Mouse (Mus musculus): ENCODE results near the gene Vars. TPM values are rescaled to one million over a fixed set of nuclear protein-coding genes. Genes with fewer than 3 reads are reported as not detected.

The Vars gene
- polyA plus RNA-seq (2012; rRNA removed): 163 and 216 TPM in 2 replicates
- polyA plus RNA-seq (2014; fragmentation: Nextera tagmentation; extraction: Ambion mirVana): 88.3 and 100 TPM in 2 replicates

- Histone ChIP-seq H3K27me3 (ENCODE audit: control insufficient read depth, insufficient read depth, low read length) (no peaks in the 10 kb centered on the region), H3K9ac (ENCODE audit: low read depth, low read length, severe bottlenecking) (peak within 1 kb of the TSS; percentile 78), H3K36me3 (ENCODE audit: control insufficient read depth, insufficient read depth, low read length) (peaks cover 29% of the 10 kb centered on the region), H3K9me3 (ENCODE audit: control insufficient read depth, low read length) (no peaks in the 10 kb centered on the region), H3K4me1 (ENCODE audit: control insufficient read depth, insufficient read depth, low read length) (peaks cover 18% of the 10 kb centered on the region), H3K4me2 (replicated peaks; ENCODE audit: low read depth, low read length, severe bottlenecking) (peak within 1 kb of the TSS; percentile 88), H3K4me3 (replicated peaks; ENCODE audit: low read length) (peak within 1 kb of the TSS; percentile 91), H3K27ac (replicated peaks; ENCODE audit: low read depth, low read length) (peak within 1 kb of the TSS; percentile 99)
- DNase-seq (ENCODE audit: low spot score): peak; percentile 86
- no peak for TF ChIP-seq POLR2A (IDR thresholded peaks at IDR 0.05; ENCODE audit: borderline replicate concordance, extremely low read depth, insufficient read depth, insufficient read length)
- under 1% methylated on average over 52 of the region's 83 CpGs for WGBS
- ATAC-seq (ENCODE audit: low FRiP score, low read depth): peak; percentile 89
Observed at GRCm38 (mm10) chr17:35000717-35001451, at the start of gene Vars. Vars (plus strand) TSS chr17:35000987.

DNA sequence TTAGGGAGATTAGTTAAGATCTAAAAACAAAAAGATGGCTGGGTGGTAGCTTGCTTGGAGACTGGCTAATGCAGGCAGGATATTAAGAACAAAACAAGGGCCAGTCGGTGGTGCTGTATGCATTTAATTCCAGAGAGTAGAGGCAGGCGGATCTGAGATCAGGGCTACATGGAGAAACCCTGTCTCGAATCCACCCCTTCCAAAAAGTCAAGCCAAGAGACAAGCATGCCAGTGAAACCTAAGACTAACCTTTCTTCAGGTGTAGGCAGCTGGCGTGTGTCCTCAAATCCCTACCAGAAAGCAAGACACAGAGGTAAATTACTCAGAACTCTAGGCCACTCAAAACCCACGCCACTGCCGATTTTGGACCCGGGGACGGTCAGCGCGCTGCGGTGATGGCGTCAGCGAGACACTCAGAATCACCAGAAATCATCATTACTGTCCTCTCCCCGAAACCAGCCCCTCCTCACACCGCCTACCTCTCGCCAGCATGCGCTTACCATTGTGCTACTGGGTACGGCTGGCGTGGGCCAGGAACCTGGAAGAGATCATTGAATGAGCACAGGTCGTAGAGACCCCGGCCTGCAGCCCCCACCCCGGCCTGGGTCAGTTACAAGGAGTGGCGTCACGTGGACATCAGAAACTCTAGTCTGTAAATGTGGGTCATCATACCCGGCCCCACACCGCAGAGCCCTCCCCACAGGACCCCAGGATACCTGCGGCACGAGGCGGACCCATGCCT lies 49.0 kb upstream of the Vars start:
- DNase-seq (ENCODE audit: low spot score): no peak
- peak overlapping the region; percentile 95 for H3K27ac ChIP-seq (replicated peaks; ENCODE audit: low read depth, low read length)
- no peak for TF ChIP-seq POLR2A (IDR thresholded peaks at IDR 0.05; ENCODE audit: borderline replicate concordance, extremely low read depth, insufficient read depth, insufficient read length)
- H3K9me3 ChIP-seq (ENCODE audit: control insufficient read depth, low read length): no peaks in the 10 kb centered on the region
- peak overlapping the region; percentile 99 for H3K9ac ChIP-seq (ENCODE audit: low read depth, low read length, severe bottlenecking)
- peaks cover 9% of the 10 kb centered on the region for H3K4me1 ChIP-seq (ENCODE audit: control insufficient read depth, insufficient read depth, low read length)
- no peak; the same call in 1 of the 2 replicates for ATAC-seq (ENCODE audit: low FRiP score, low read depth)
- under 1% methylated on average over 29 of the region's 29 CpGs for WGBS
- peaks cover 23% of the 10 kb centered on the region for H3K36me3 ChIP-seq (ENCODE audit: control insufficient read depth, insufficient read depth, low read length)
- peaks cover 7% of the 10 kb centered on the region; the same call in 1 of the 2 replicates for H3K27me3 ChIP-seq (ENCODE audit: control insufficient read depth, insufficient read depth, low read length)
- peak overlapping the region; percentile 98 for H3K4me3 ChIP-seq (replicated peaks; ENCODE audit: low read length)
- peak overlapping the region; percentile 89 for H3K4me2 ChIP-seq (replicated peaks; ENCODE audit: low read depth, low read length, severe bottlenecking)

DNA sequence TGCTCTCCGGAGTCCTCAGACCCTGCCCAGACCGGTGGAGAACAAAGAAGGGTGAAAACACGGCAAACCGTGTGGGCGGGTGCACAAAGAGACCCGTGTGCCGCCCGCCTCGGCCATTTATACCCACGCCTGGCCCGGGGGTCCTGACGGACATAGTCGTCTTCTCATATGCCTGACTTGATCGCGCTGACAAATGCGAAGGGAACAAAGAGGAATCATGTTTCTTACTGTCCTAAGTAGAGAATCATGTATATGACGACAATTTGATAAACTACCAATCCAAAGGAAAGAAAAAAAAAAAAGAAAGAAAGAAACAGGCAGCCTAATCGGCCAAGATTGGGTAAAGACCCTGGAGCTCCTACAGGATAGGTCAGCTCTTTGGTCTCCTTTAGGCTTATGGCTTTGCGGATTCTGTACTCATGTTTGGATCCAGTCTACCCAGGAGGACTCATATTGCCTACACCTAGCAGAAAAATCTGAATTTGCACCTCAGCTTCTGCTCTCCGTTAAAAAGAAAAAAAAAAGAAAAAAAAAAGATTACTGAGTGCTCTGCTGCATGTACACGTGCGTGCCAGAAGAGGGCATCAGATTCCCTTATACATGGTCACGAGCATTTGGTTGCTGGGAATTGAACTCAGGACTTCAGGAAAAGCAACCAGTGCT lies 48.3 kb upstream of the Vars start:
- peak; percentile 78 for DNase-seq (ENCODE audit: low spot score)
- no peaks in the 10 kb centered on the region for H3K9me3 ChIP-seq (ENCODE audit: control insufficient read depth, low read length)
- WGBS: 1% methylated on average over 23 of the region's 23 CpGs
- H3K9ac ChIP-seq (ENCODE audit: low read depth, low read length, severe bottlenecking): peak overlapping the region; percentile 99
- ATAC-seq (ENCODE audit: low FRiP score, low read depth): peak; percentile 87
- peaks cover 7% of the 10 kb centered on the region; the same call in 1 of the 2 replicates for H3K27me3 ChIP-seq (ENCODE audit: control insufficient read depth, insufficient read depth, low read length)
- peak overlapping the region; percentile 98 for H3K4me3 ChIP-seq (replicated peaks; ENCODE audit: low read length)
- H3K4me2 ChIP-seq (replicated peaks; ENCODE audit: low read depth, low read length, severe bottlenecking): peak overlapping the region; percentile 89
- H3K36me3 ChIP-seq (ENCODE audit: control insufficient read depth, insufficient read depth, low read length): peaks cover 23% of the 10 kb centered on the region
- peaks cover 9% of the 10 kb centered on the region for H3K4me1 ChIP-seq (ENCODE audit: control insufficient read depth, insufficient read depth, low read length)
- peak; percentile 99 for TF ChIP-seq POLR2A (IDR thresholded peaks at IDR 0.05; ENCODE audit: borderline replicate concordance, extremely low read depth, insufficient read depth, insufficient read length)
- H3K27ac ChIP-seq (replicated peaks; ENCODE audit: low read depth, low read length): peak overlapping the region; percentile 95

DNA sequence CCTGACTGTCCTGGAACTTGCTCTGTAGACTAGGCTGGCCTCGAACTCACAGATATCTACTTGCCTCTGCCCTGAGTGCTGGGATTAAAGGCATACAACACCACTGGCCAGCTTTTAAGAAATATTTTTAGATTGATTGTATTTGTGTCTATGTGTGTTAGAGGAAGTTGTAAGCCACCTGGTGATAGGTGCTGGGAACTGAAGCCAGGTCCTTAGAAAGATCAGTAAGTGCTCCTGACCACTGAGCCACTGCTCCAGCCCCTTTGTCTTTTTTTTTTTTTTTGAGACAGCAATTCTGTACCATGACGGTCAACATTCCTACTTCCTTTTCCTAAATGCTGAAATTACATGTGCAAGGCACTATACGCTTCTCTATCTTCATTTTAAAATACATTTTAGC lies 47.5 kb upstream of the Vars start:
- no peak overlapping the region for H3K27ac ChIP-seq (replicated peaks; ENCODE audit: low read depth, low read length)
- H3K36me3 ChIP-seq (ENCODE audit: control insufficient read depth, insufficient read depth, low read length): peaks cover 23% of the 10 kb centered on the region
- no peak overlapping the region; the same call in 1 of the 2 replicates for H3K9ac ChIP-seq (ENCODE audit: low read depth, low read length, severe bottlenecking)
- DNase-seq (ENCODE audit: low spot score) (no peak), ATAC-seq (ENCODE audit: low FRiP score, low read depth) (no peak)
- TF ChIP-seq POLR2A (IDR thresholded peaks at IDR 0.05; ENCODE audit: borderline replicate concordance, extremely low read depth, insufficient read depth, insufficient read length): no peak
- H3K4me2 ChIP-seq (replicated peaks; ENCODE audit: low read depth, low read length, severe bottlenecking): no peak overlapping the region
- no peaks in the 10 kb centered on the region for H3K9me3 ChIP-seq (ENCODE audit: control insufficient read depth, low read length)
- WGBS: 91% methylated on average over 3 of the region's 3 CpGs
- H3K4me3 ChIP-seq (replicated peaks; ENCODE audit: low read length): no peak overlapping the region
- H3K4me1 ChIP-seq (ENCODE audit: control insufficient read depth, insufficient read depth, low read length): peaks cover 9% of the 10 kb centered on the region
- peaks cover 7% of the 10 kb centered on the region; the same call in 1 of the 2 replicates for H3K27me3 ChIP-seq (ENCODE audit: control insufficient read depth, insufficient read depth, low read length)

DNA sequence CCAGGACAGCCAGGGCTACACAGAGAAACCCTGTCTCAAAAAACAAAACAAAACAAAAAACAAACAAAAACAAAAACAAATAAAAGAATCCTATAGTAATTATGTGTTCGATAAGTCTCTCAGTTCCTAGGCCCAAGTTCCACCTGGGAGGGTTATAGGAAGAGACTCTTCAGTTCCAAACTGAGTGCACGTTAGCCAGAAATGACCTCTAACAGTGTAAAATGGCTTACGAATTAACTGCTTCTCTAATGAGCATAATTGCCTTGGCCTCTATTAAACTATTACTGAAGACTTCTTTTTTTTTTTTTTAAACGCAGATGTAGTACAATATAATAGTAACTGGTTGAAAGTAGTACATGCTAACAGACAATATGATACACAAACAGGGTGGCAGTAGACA lies 46.9 kb upstream of the Vars start:
- no peak for TF ChIP-seq POLR2A (IDR thresholded peaks at IDR 0.05; ENCODE audit: borderline replicate concordance, extremely low read depth, insufficient read depth, insufficient read length)
- H3K4me3 ChIP-seq (replicated peaks; ENCODE audit: low read length): no peak overlapping the region
- no peak overlapping the region for H3K4me2 ChIP-seq (replicated peaks; ENCODE audit: low read depth, low read length, severe bottlenecking)
- peaks cover 7% of the 10 kb centered on the region; the same call in 1 of the 2 replicates for H3K27me3 ChIP-seq (ENCODE audit: control insufficient read depth, insufficient read depth, low read length)
- 85% methylated on average over 4 of the region's 4 CpGs for WGBS
- H3K9me3 ChIP-seq (ENCODE audit: control insufficient read depth, low read length): no peaks in the 10 kb centered on the region
- peaks cover 9% of the 10 kb centered on the region for H3K4me1 ChIP-seq (ENCODE audit: control insufficient read depth, insufficient read depth, low read length)
- H3K27ac ChIP-seq (replicated peaks; ENCODE audit: low read depth, low read length): no peak overlapping the region
- H3K36me3 ChIP-seq (ENCODE audit: control insufficient read depth, insufficient read depth, low read length): peaks cover 23% of the 10 kb centered on the region
- H3K9ac ChIP-seq (ENCODE audit: low read depth, low read length, severe bottlenecking): no peak overlapping the region
- no peak for DNase-seq (ENCODE audit: low spot score)
- no peak for ATAC-seq (ENCODE audit: low FRiP score, low read depth)

All from limb, embryonic 14.5 days (tissue).